In genomic region chr12:5374684-5375615, GRCm38 (mm10) we compare ENCODE assay signal across 8 mouse cellular contexts. TPM values are rescaled to one million over a fixed set of nuclear protein-coding genes. Genes with fewer than 3 reads are reported as not detected.
DNase-seq lines count a peak whose midpoint lies in the region; ATAC-seq lines count a peak whose summit lies in the region.

No protein-coding gene starts in this region.

- H3K27me3 ChIP-seq in heart, embryonic 13.5 days (replicated peaks) = peaks cover 80% of the 10 kb centered on the region

- H3K36me3 ChIP-seq in heart, embryonic 13.5 days = no peaks in the 10 kb centered on the region

- peak overlapping the region; percentile 100 for H3K4me2 ChIP-seq in heart, embryonic 13.5 days

- ATAC-seq in heart, embryonic 13.5 days (ENCODE audit: extremely low read depth, insufficient number of reproducible peaks, low FRiP score, low TSS enrichment) = peak; percentile 16; the same call in 1 of the 2 replicates

- peaks cover 20% of the 10 kb centered on the region for H3K4me1 ChIP-seq in heart, embryonic 13.5 days

- WGBS in heart, embryonic 13.5 days = under 1% methylated on average over 78 of the region's 84 CpGs

- no peaks in the 10 kb centered on the region for H3K9me3 ChIP-seq in heart, embryonic 13.5 days

- H3K9ac ChIP-seq in heart, embryonic 13.5 days = peak overlapping the region; percentile 81

- peak; percentile 13 for DNase-seq in thymus, postnatal 4 days
- DNase-seq in thymus, postnatal 0 days (ENCODE audit: low spot score) = no peak
- peak; percentile 67 for DNase-seq in embryo, embryonic 10.5 days (ENCODE audit: low spot score)
- peak; percentile 57 for DNase-seq in kidney, postnatal 10 days
- DNase-seq in lung, postnatal 10 days = peak; percentile 40
- peak; percentile 61 for DNase-seq in right cerebral cortex, postnatal 4 days
- no peak for DNase-seq in c-Kit-positive CD71-positive TER-119-positive erythroid progenitor cells, embryonic 14.5 days (ENCODE audit: low spot score)

- H3K4me3 ChIP-seq in heart, embryonic 13.5 days = peak overlapping the region; percentile 78

- H3K27ac ChIP-seq in heart, embryonic 13.5 days (replicated peaks) = peak overlapping the region; percentile 32; the same call in 1 of the 2 replicates

RNA-seq across cellular contexts. Expression of gene Klhl29, which starts 0.5 kb away (rescaled TPM):
- 0.39 TPM in 2 replicates for polyA plus RNA-seq in thymus, postnatal 0 days (2015; fragmentation: Nextera tagmentation; extraction: Ambion mirVana)
- 0.29 TPM in 2 replicates for polyA plus RNA-seq in heart, embryonic 13.5 days (2015; fragmentation: Nextera tagmentation; extraction: Ambion mirVana)

Comparison
In these comparisons a context has a peak if more than half of its experiments do, and no peak if none do; other contexts are left out.
1. DNase-seq: peak in thymus, postnatal 4 days (single experiment), embryo, embryonic 10.5 days (single experiment), kidney, postnatal 10 days (single experiment), lung, postnatal 10 days (single experiment) and right cerebral cortex, postnatal 4 days (single experiment); none in thymus, postnatal 0 days (single experiment) and c-Kit-positive CD71-positive TER-119-positive erythroid progenitor cells, embryonic 14.5 days (single experiment).